Mouse (Mus musculus) embryonic facial prominence, embryonic 12.5 days (tissue): Measurements from ENCODE around the gene Itk. TPM values are rescaled to one million over a fixed set of nuclear protein-coding genes. Genes with fewer than 3 reads are reported as not detected.

Source experiments
- ATAC-seq: fragments of 200-750 bp; cut with Nextera tagmentation; 2 replicates; pipeline ENCODE4 v1.8.0; 2017; ENCODE audit not compliant: insufficient number of reproducible peaks, insufficient read depth, low FRiP score, low TSS enrichment
- H3K27ac ChIP-seq: fragments of 300-500 bp; sonication (generic); 2 replicates; pipeline ENCODE4 v1.5.1; 2016; ENCODE audit warnings: mild to moderate bottlenecking
- H3K27me3 ChIP-seq: fragments of 300-500 bp; sonication (generic); 2 replicates; pipeline ENCODE4 v1.6.1; 2016; ENCODE audit warnings: mild to moderate bottlenecking, moderate library complexity
- H3K36me3 ChIP-seq: fragments of 300-500 bp; sonication (generic); 2 replicates; pipeline ENCODE4 v1.6.1; 2016; ENCODE audit warnings: mild to moderate bottlenecking
- H3K4me1 ChIP-seq: fragments of 300-500 bp; sonication (generic); 2 replicates; pipeline ENCODE4 v1.6.1; 2016
- H3K4me2 ChIP-seq: fragments of 300-500 bp; sonication (generic); replicated peaks from 2 replicates; pipeline ENCODE4 v1.6.1; 2016; ENCODE audit warnings: mild to moderate bottlenecking, moderate library complexity
- H3K4me3 ChIP-seq: fragments of 300-500 bp; sonication (generic); 2 replicates; pipeline ENCODE4 v1.5.1; 2016; ENCODE audit warnings: mild to moderate bottlenecking
- H3K9ac ChIP-seq: fragments of 300-500 bp; sonication (generic); 2 replicates; pipeline ENCODE4 v1.6.1; 2016; ENCODE audit warnings: mild to moderate bottlenecking, moderate library complexity
- H3K9me3 ChIP-seq: fragments of 300-500 bp; sonication (generic); 2 replicates; pipeline ENCODE4 v1.6.1; 2016; ENCODE audit warnings: mild to moderate bottlenecking, moderate library complexity
- WGBS: fragments of 180-500 bp; shearing (Covaris S2); methylation state at CpG from one replicate; pipeline ENCODE4 v1.1.7; 2016; 5-methylcytosine and 5-hydroxymethylcytosine counted together
- polyA plus RNA-seq: library from polyadenylated mRNA; unstranded; fragments of >200 nt; fragmentation: Nextera tagmentation; extraction: Ambion mirVana; gene quantifications from 2 replicates; pipeline ENCODE4 v1.2.1, GENCODE M21; 2016

Itk gene
- polyA plus RNA-seq, 1 experiment from 2014 or later = 0.14 TPM

GRCm38 (mm10) chr11:46343886-46344546, 45.3 kb downstream of the Itk start:
- WGBS = 45% methylated on average over 5 of the region's 5 CpGs
- Histone ChIP-seq H3K4me3 (no peak overlapping the region), H3K36me3 (no peaks in the 10 kb centered on the region), H3K4me2 (no peak overlapping the region), H3K9ac (no peak overlapping the region), H3K4me1 (peaks cover 8% of the 10 kb centered on the region), H3K27me3 (no peaks in the 10 kb centered on the region), H3K9me3 (no peaks in the 10 kb centered on the region), H3K27ac (no peak overlapping the region)
- no peak for ATAC-seq

GRCm38 (mm10) chr11:46341960-46342359, 47.4 kb downstream of the Itk start:
- no peak overlapping the region for H3K4me3 ChIP-seq
- no peak for ATAC-seq
- H3K27ac ChIP-seq = no peak overlapping the region
- peaks cover 5% of the 10 kb centered on the region; the same call in 1 of the 2 replicates for H3K4me1 ChIP-seq
- no peak overlapping the region for H3K4me2 ChIP-seq
- WGBS = 91% methylated on average over 4 of the region's 4 CpGs
- no peak overlapping the region for H3K9ac ChIP-seq
- H3K27me3 ChIP-seq = no peaks in the 10 kb centered on the region
- H3K36me3 ChIP-seq = no peaks in the 10 kb centered on the region
- H3K9me3 ChIP-seq = no peaks in the 10 kb centered on the region

GRCm38 (mm10) chr11:46336020-46336419, 53.3 kb downstream of the Itk start:
- H3K36me3 ChIP-seq = no peaks in the 10 kb centered on the region
- H3K4me2 ChIP-seq = no peak overlapping the region
- H3K27ac ChIP-seq = no peak overlapping the region
- H3K4me3 ChIP-seq = no peak overlapping the region
- H3K9ac ChIP-seq = no peak overlapping the region
- no peak for ATAC-seq
- 94% methylated on average over 5 of the region's 5 CpGs for WGBS
- H3K9me3 ChIP-seq = no peaks in the 10 kb centered on the region
- H3K4me1 ChIP-seq = no peaks in the 10 kb centered on the region
- no peaks in the 10 kb centered on the region for H3K27me3 ChIP-seq

DNA sequence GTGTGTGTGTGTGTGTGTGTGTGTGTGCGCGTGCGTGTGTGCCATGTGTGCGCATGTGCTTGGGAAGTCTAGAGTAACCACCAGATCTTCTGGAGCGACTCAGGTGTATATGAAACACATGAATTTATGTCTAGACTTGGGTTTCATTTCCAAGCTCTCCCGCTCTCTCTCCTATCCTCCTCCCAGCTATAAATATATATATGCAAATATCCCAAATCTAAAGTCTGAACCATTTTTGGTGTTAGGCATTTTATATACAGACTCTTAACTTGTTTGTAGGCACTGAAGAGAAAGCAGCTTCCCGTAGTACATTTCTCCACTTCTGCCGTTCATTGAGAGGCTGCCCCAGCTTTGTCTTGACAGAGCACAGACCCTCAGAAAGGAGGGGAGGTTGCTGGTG, 57.1 kb downstream of the Itk start:
- Histone ChIP-seq H3K36me3 (no peaks in the 10 kb centered on the region), H3K27me3 (no peaks in the 10 kb centered on the region), H3K4me1 (no peaks in the 10 kb centered on the region), H3K4me3 (no peak overlapping the region), H3K9ac (no peak overlapping the region), H3K9me3 (no peaks in the 10 kb centered on the region), H3K4me2 (no peak overlapping the region), H3K27ac (no peak overlapping the region)
- no peak for ATAC-seq
- 86% methylated on average over 8 of the region's 8 CpGs for WGBS

GRCm38 (mm10) chr11:46326271-46327015, 62.9 kb downstream of the Itk start:
- no peaks in the 10 kb centered on the region for H3K9me3 ChIP-seq
- no peaks in the 10 kb centered on the region for H3K36me3 ChIP-seq
- no peak overlapping the region for H3K27ac ChIP-seq
- no peak overlapping the region for H3K4me2 ChIP-seq
- H3K4me3 ChIP-seq = no peak overlapping the region
- no peaks in the 10 kb centered on the region for H3K4me1 ChIP-seq
- no peak overlapping the region for H3K9ac ChIP-seq
- WGBS = 84% methylated on average over 16 of the region's 16 CpGs
- no peak for ATAC-seq
- no peaks in the 10 kb centered on the region for H3K27me3 ChIP-seq

- H3K27ac ChIP-seq = no peak overlapping the region
- no peaks in the 10 kb centered on the region for H3K27me3 ChIP-seq
- no peak overlapping the region for H3K9ac ChIP-seq
- no peak overlapping the region for H3K4me3 ChIP-seq
- no peaks in the 10 kb centered on the region for H3K9me3 ChIP-seq
- no peak for ATAC-seq
- no peaks in the 10 kb centered on the region for H3K4me1 ChIP-seq
- 56% methylated on average over 7 of the region's 7 CpGs for WGBS
- no peaks in the 10 kb centered on the region for H3K36me3 ChIP-seq
- no peak overlapping the region for H3K4me2 ChIP-seq
These were observed 67.8 kb downstream of the Itk start for GRCm38 (mm10) chr11:46321559-46321958.

GRCm38 (mm10) chr11:46314534-46314933, 74.8 kb downstream of the Itk start:
- Histone ChIP-seq H3K27me3 (0 out of 2 replicates have a peak, but pooled peaks cover 11% of the 10 kb centered on the region), H3K4me3 (no peak overlapping the region), H3K9me3 (no peaks in the 10 kb centered on the region), H3K27ac (no peak overlapping the region), H3K9ac (no peak overlapping the region), H3K36me3 (no peaks in the 10 kb centered on the region), H3K4me1 (peaks cover 18% of the 10 kb centered on the region), H3K4me2 (no peak overlapping the region)
- 78% methylated on average over 7 of the region's 7 CpGs for WGBS
- no peak for ATAC-seq

- H3K9ac ChIP-seq = no peak overlapping the region
- no peak for ATAC-seq
These were observed 75.5 kb downstream of the Itk start for GRCm38 (mm10) chr11:46313851-46314250.

DNA sequence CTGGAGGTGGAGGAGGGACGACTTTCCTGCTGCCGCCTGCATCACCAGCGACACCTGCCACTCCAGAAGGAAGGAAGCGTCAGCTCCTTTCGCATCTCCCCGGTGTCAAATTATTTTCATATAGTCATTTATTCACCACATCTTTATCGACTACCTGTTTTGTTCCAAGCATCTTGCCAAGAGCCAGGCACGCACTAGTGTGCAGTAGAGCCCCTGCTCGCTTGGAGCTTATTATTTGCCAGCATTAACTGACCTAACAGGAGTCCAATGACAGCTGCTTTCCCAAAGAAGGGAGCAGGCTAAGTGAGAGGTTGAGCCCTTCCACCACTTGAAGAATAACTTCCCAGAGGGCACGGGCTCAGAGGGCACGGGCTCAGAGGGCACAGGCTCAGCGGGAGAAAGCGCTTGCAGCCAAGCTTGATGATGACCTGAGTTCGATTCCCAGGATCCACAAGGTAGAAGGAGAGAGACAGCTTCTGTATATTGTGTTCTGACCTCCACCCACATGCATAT, 76.7 kb downstream of the Itk start, which contains the start of gene Cyfip2:
TSS of gene Cyfip2 (minus strand) at position 337 of the 513 bp plus-strand sequence.
- Histone ChIP-seq H3K27ac (0 out of 2 replicates have a peak within 1 kb of the TSS, but pooled peaks have one; percentile 7), H3K4me3 (peak within 1 kb of the TSS; percentile 65), H3K4me1 (peaks cover 18% of the 10 kb centered on the region)

More at GRCm38 (mm10) chr11:46313851-46314250, 75.5 kb downstream of the Itk start:
- WGBS = 69% methylated on average over 6 of the region's 6 CpGs
- no peaks in the 10 kb centered on the region for H3K9me3 ChIP-seq
- no peaks in the 10 kb centered on the region for H3K36me3 ChIP-seq
- no peak overlapping the region for H3K27ac ChIP-seq
- 0 out of 2 replicates have a peak, but pooled peaks cover 11% of the 10 kb centered on the region for H3K27me3 ChIP-seq
- no peak overlapping the region for H3K4me3 ChIP-seq
- peaks cover 18% of the 10 kb centered on the region for H3K4me1 ChIP-seq
- no peak overlapping the region for H3K4me2 ChIP-seq

GRCm38 (mm10) chr11:46311703-46312522, 77.4 kb downstream of the Itk start:
- Histone ChIP-seq H3K36me3 (no peaks in the 10 kb centered on the region), H3K4me2 (peak overlapping the region; percentile 94), H3K27me3 (0 out of 2 replicates have a peak, but pooled peaks cover 11% of the 10 kb centered on the region), H3K27ac (0 out of 2 replicates have a peak overlapping the region, but pooled peaks have one; percentile 7), H3K9me3 (no peaks in the 10 kb centered on the region), H3K4me3 (peak overlapping the region; percentile 65), H3K4me1 (peaks cover 18% of the 10 kb centered on the region), H3K9ac (peak overlapping the region; percentile 68)
- WGBS = under 1% methylated on average over 55 of the region's 71 CpGs
- peak; percentile 67 for ATAC-seq

More for the DNA sequence above, 76.7 kb downstream of the Itk start, which contains the start of gene Cyfip2:
- WGBS = 5% methylated on average over 14 of the region's 14 CpGs
- Histone ChIP-seq H3K27me3 (0 out of 2 replicates have a peak, but pooled peaks cover 11% of the 10 kb centered on the region), H3K9ac (peak within 1 kb of the TSS; percentile 68), H3K4me2 (peak within 1 kb of the TSS; percentile 94), H3K36me3 (no peaks in the 10 kb centered on the region), H3K9me3 (no peaks in the 10 kb centered on the region)
- ATAC-seq = no peak

DNA sequence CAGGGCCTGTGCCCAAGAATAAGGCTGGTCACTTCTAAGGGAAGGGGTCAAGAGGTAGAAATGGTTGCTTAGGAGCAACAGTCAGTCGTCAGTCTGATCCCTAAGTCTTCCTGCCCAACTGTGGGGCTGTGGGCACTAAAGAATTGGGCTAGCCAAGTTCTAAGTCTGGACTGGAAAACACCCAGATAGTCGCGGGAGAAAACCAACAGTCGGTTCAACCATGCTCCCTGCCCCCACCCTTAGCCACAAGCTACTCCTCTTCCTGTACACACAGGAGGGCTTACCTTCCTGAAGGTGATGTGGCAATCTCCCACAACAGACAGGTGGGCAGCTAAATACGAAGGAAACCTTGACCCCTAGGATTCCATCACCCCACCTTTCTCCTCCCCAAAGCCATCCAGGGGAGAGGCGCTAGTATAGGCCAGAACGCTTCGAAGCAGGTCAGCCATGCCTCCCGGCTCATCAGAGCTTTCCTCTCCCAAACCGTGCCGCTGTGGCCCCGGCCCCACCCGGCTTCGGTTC, 78.1 kb downstream of the Itk start:
- H3K9me3 ChIP-seq = no peaks in the 10 kb centered on the region
- H3K27me3 ChIP-seq = 0 out of 2 replicates have a peak, but pooled peaks cover 11% of the 10 kb centered on the region
- H3K4me2 ChIP-seq = peak overlapping the region; percentile 94
- ATAC-seq = no peak
- peak overlapping the region; percentile 68 for H3K9ac ChIP-seq
- 0 out of 2 replicates have a peak overlapping the region, but pooled peaks have one; percentile 7 for H3K27ac ChIP-seq
- H3K4me1 ChIP-seq = peaks cover 18% of the 10 kb centered on the region
- H3K36me3 ChIP-seq = no peaks in the 10 kb centered on the region
- WGBS = 11% methylated on average over 14 of the region's 14 CpGs
- peak overlapping the region; percentile 65 for H3K4me3 ChIP-seq
